Mouse (Mus musculus): ENCODE data around the gene Hoxb8. TPM values are rescaled to one million over a fixed set of nuclear protein-coding genes. Genes with fewer than 3 reads are reported as not detected.

Hoxb8 gene
- polyA plus RNA-seq, 1 experiment, result 0.48 TPM

- no peak overlapping the region for H3K9ac ChIP-seq (ENCODE audit: low read depth, poor library complexity, severe bottlenecking)
- H3K36me3 ChIP-seq (ENCODE audit: control insufficient read depth, insufficient read depth, low read length, poor library complexity, severe bottlenecking), result no peaks in the 10 kb centered on the region
- TF ChIP-seq POLR2A (IDR thresholded peaks at IDR 0.05; ENCODE audit: insufficient read depth, low read length) (no peak), EP300 (IDR thresholded peaks at IDR 0.05; ENCODE audit: insufficient read depth, low read depth, low read length) (no peak), CTCF (IDR thresholded peaks at IDR 0.05; ENCODE audit: low read depth, low read length) (no peak)
- no peak overlapping the region for H3K4me3 ChIP-seq (ENCODE audit: low read depth, low read length)
- no peaks in the 10 kb centered on the region for H3K9me3 ChIP-seq (replicated peaks; ENCODE audit: control insufficient read depth, insufficient read depth, low read length, poor library complexity, severe bottlenecking)
- no peak overlapping the region for H3K27ac ChIP-seq (ENCODE audit: insufficient read depth, low read length)
- H3K4me1 ChIP-seq (ENCODE audit: control insufficient read depth, insufficient read depth, low read length), result no peaks in the 10 kb centered on the region
- H3K27me3 ChIP-seq (ENCODE audit: control insufficient read depth, insufficient read depth, low read length, poor library complexity, severe bottlenecking), result peaks cover 74% of the 10 kb centered on the region
These were observed 22.9 kb downstream of the Hoxb8 start for GRCm38 (mm10) chr11:96304381-96305195.

- Histone ChIP-seq H3K4me1 (ENCODE audit: control insufficient read depth, insufficient read depth, low read length) (no peaks in the 10 kb centered on the region), H3K9ac (ENCODE audit: low read depth, poor library complexity, severe bottlenecking) (no peak overlapping the region), H3K4me3 (ENCODE audit: low read depth, low read length) (no peak overlapping the region), H3K27ac (ENCODE audit: insufficient read depth, low read length) (no peak overlapping the region), H3K9me3 (replicated peaks; ENCODE audit: control insufficient read depth, insufficient read depth, low read length, poor library complexity, severe bottlenecking) (no peaks in the 10 kb centered on the region), H3K27me3 (ENCODE audit: control insufficient read depth, insufficient read depth, low read length, poor library complexity, severe bottlenecking) (peaks cover 70% of the 10 kb centered on the region), H3K36me3 (ENCODE audit: control insufficient read depth, insufficient read depth, low read length, poor library complexity, severe bottlenecking) (no peaks in the 10 kb centered on the region)
- no peak for TF ChIP-seq POLR2A (IDR thresholded peaks at IDR 0.05; ENCODE audit: insufficient read depth, low read length)
- TF ChIP-seq CTCF (IDR thresholded peaks at IDR 0.05; ENCODE audit: low read depth, low read length), result no peak
- no peak for TF ChIP-seq EP300 (IDR thresholded peaks at IDR 0.05; ENCODE audit: insufficient read depth, low read depth, low read length)
These were observed 23.9 kb downstream of the Hoxb8 start for GRCm38 (mm10) chr11:96305505-96306182.

- no peak overlapping the region for H3K4me3 ChIP-seq (ENCODE audit: low read depth, low read length)
- H3K27me3 ChIP-seq (ENCODE audit: control insufficient read depth, insufficient read depth, low read length, poor library complexity, severe bottlenecking), result peaks cover 66% of the 10 kb centered on the region
- no peak overlapping the region for H3K9ac ChIP-seq (ENCODE audit: low read depth, poor library complexity, severe bottlenecking)
- no peaks in the 10 kb centered on the region for H3K9me3 ChIP-seq (replicated peaks; ENCODE audit: control insufficient read depth, insufficient read depth, low read length, poor library complexity, severe bottlenecking)
- H3K4me1 ChIP-seq (ENCODE audit: control insufficient read depth, insufficient read depth, low read length), result no peaks in the 10 kb centered on the region
- H3K36me3 ChIP-seq (ENCODE audit: control insufficient read depth, insufficient read depth, low read length, poor library complexity, severe bottlenecking), result no peaks in the 10 kb centered on the region
- TF ChIP-seq POLR2A (IDR thresholded peaks at IDR 0.05; ENCODE audit: insufficient read depth, low read length) (no peak), EP300 (IDR thresholded peaks at IDR 0.05; ENCODE audit: insufficient read depth, low read depth, low read length) (no peak)
- no peak overlapping the region for H3K27ac ChIP-seq (ENCODE audit: insufficient read depth, low read length)
These were observed 24.6 kb downstream of the Hoxb8 start for GRCm38 (mm10) chr11:96306183-96306907.

- no peak overlapping the region for H3K27ac ChIP-seq (ENCODE audit: insufficient read depth, low read length)
- no peaks in the 10 kb centered on the region for H3K4me1 ChIP-seq (ENCODE audit: control insufficient read depth, insufficient read depth, low read length)
- TF ChIP-seq EP300 (IDR thresholded peaks at IDR 0.05; ENCODE audit: insufficient read depth, low read depth, low read length) (no peak), CTCF (IDR thresholded peaks at IDR 0.05; ENCODE audit: low read depth, low read length) (no peak), POLR2A (IDR thresholded peaks at IDR 0.05; ENCODE audit: insufficient read depth, low read length) (no peak)
- no peak overlapping the region for H3K4me3 ChIP-seq (ENCODE audit: low read depth, low read length)
- H3K9ac ChIP-seq (ENCODE audit: low read depth, poor library complexity, severe bottlenecking), result no peak overlapping the region
- H3K9me3 ChIP-seq (replicated peaks; ENCODE audit: control insufficient read depth, insufficient read depth, low read length, poor library complexity, severe bottlenecking), result no peaks in the 10 kb centered on the region
- peaks cover 61% of the 10 kb centered on the region for H3K27me3 ChIP-seq (ENCODE audit: control insufficient read depth, insufficient read depth, low read length, poor library complexity, severe bottlenecking)
- H3K36me3 ChIP-seq (ENCODE audit: control insufficient read depth, insufficient read depth, low read length, poor library complexity, severe bottlenecking), result no peaks in the 10 kb centered on the region
These were observed 25.2 kb downstream of the Hoxb8 start for GRCm38 (mm10) chr11:96306908-96307269.

GRCm38 (mm10) chr11:96308763-96309162 lies 27.1 kb downstream of the Hoxb8 start:
- Histone ChIP-seq H3K9me3 (replicated peaks; ENCODE audit: control insufficient read depth, insufficient read depth, low read length, poor library complexity, severe bottlenecking) (no peaks in the 10 kb centered on the region), H3K4me3 (ENCODE audit: low read depth, low read length) (no peak overlapping the region), H3K36me3 (ENCODE audit: control insufficient read depth, insufficient read depth, low read length, poor library complexity, severe bottlenecking) (no peaks in the 10 kb centered on the region), H3K27me3 (ENCODE audit: control insufficient read depth, insufficient read depth, low read length, poor library complexity, severe bottlenecking) (peaks cover 64% of the 10 kb centered on the region), H3K4me1 (ENCODE audit: control insufficient read depth, insufficient read depth, low read length) (no peaks in the 10 kb centered on the region), H3K27ac (ENCODE audit: insufficient read depth, low read length) (no peak overlapping the region), H3K9ac (ENCODE audit: low read depth, poor library complexity, severe bottlenecking) (no peak overlapping the region)
- no peak for TF ChIP-seq EP300 (IDR thresholded peaks at IDR 0.05; ENCODE audit: insufficient read depth, low read depth, low read length)
- no peak for TF ChIP-seq POLR2A (IDR thresholded peaks at IDR 0.05; ENCODE audit: insufficient read depth, low read length)
- no peak for TF ChIP-seq CTCF (IDR thresholded peaks at IDR 0.05; ENCODE audit: low read depth, low read length)
